Mouse (Mus musculus): Measurements from ENCODE around the gene Glrx. TPM values are rescaled to one million over a fixed set of nuclear protein-coding genes. Genes with fewer than 3 reads are reported as not detected.
A peak's percentile ranks its signal among the peaks of the same experiment; 100 is the strongest.

The Glrx gene
- polyA plus RNA-seq, 1 experiment from 2014 or later = 35.9 TPM

- WGBS = 91% methylated on average over 8 of the region's 9 CpGs
- no peaks in the 10 kb centered on the region for H3K36me3 ChIP-seq (ENCODE audit: insufficient read depth)
- DNase-seq (no peak), ATAC-seq (ENCODE audit: insufficient read depth) (no peak)
- no peak for TF ChIP-seq CTCF (IDR thresholded peaks at IDR 0.05; ENCODE audit: low read depth)
- no peak overlapping the region for H3K4me2 ChIP-seq
- no peak overlapping the region for H3K9ac ChIP-seq
- no peak overlapping the region for H3K4me3 ChIP-seq (ENCODE audit: low read depth, low read length)
- no peaks in the 10 kb centered on the region for H3K4me1 ChIP-seq (ENCODE audit: insufficient read depth)
- H3K27me3 ChIP-seq (ENCODE audit: insufficient read depth, low read length) = no peaks in the 10 kb centered on the region
- no peaks in the 10 kb centered on the region for H3K9me3 ChIP-seq (ENCODE audit: low read depth, low read length)
- H3K27ac ChIP-seq (ENCODE audit: low read depth) = no peak overlapping the region
These were observed 16.5 kb upstream of the Glrx start for GRCm38 (mm10) chr13:75823201-75823600.

DNA sequence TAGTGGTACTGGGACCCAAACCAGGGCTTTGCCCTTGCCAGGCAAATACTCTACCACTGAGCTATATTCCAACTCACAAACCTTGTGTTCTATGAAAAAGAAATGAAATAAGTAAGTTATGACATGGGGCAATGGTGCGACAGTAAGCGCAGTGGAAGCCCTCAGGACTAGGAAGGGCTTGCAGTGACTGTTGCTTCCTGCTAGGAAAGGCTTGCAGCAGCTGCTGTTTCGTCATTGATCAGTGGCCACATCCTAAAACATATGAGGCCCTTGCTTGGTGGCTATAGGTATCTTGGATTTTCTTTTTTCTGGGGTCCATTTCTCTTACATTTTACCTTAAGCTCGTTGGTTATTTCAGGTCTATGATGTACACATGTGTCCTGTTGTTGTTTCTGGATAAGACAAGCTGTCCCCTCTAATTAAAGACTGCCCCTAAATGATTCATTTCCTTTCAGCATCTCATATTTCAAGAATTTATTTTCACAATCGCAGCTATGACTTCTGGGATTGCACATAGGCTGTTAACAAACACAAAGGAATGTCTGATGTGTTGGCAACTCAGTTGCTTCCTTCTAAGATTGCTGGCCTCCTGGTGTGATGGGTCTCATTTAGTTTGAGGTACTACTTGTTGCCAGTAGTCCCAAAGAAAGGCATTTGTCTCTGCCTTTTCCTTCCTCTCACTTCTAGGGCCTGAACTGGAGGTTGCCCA lies 14.9 kb upstream of the Glrx start:
- no peak for DNase-seq
- H3K27ac ChIP-seq (ENCODE audit: low read depth) = no peak overlapping the region
- 74% methylated on average over 5 of the region's 5 CpGs for WGBS
- H3K4me3 ChIP-seq (ENCODE audit: low read depth, low read length) = no peak overlapping the region
- ATAC-seq (ENCODE audit: insufficient read depth) = no peak
- no peaks in the 10 kb centered on the region for H3K4me1 ChIP-seq (ENCODE audit: insufficient read depth)
- no peak overlapping the region for H3K9ac ChIP-seq
- no peak for TF ChIP-seq CTCF (IDR thresholded peaks at IDR 0.05; ENCODE audit: low read depth)
- H3K27me3 ChIP-seq (ENCODE audit: insufficient read depth, low read length) = no peaks in the 10 kb centered on the region
- no peaks in the 10 kb centered on the region for H3K9me3 ChIP-seq (ENCODE audit: low read depth, low read length)
- H3K36me3 ChIP-seq (ENCODE audit: insufficient read depth) = no peaks in the 10 kb centered on the region
- H3K4me2 ChIP-seq = no peak overlapping the region

- ATAC-seq (ENCODE audit: insufficient read depth) (no peak), DNase-seq (no peak)
- WGBS = 90% methylated on average over 1 of the region's 1 CpGs
- H3K9ac ChIP-seq = no peak overlapping the region
- H3K4me2 ChIP-seq = no peak overlapping the region
- H3K4me1 ChIP-seq (ENCODE audit: insufficient read depth) = no peaks in the 10 kb centered on the region
- H3K36me3 ChIP-seq (ENCODE audit: insufficient read depth) = no peaks in the 10 kb centered on the region
- H3K27ac ChIP-seq (ENCODE audit: low read depth) = no peak overlapping the region
- H3K4me3 ChIP-seq (ENCODE audit: low read depth, low read length) = no peak overlapping the region
- no peaks in the 10 kb centered on the region for H3K9me3 ChIP-seq (ENCODE audit: low read depth, low read length)
- no peaks in the 10 kb centered on the region for H3K27me3 ChIP-seq (ENCODE audit: insufficient read depth, low read length)
- TF ChIP-seq CTCF (IDR thresholded peaks at IDR 0.05; ENCODE audit: low read depth) = no peak
These were observed 14.3 kb upstream of the Glrx start for GRCm38 (mm10) chr13:75825388-75825787.

DNA sequence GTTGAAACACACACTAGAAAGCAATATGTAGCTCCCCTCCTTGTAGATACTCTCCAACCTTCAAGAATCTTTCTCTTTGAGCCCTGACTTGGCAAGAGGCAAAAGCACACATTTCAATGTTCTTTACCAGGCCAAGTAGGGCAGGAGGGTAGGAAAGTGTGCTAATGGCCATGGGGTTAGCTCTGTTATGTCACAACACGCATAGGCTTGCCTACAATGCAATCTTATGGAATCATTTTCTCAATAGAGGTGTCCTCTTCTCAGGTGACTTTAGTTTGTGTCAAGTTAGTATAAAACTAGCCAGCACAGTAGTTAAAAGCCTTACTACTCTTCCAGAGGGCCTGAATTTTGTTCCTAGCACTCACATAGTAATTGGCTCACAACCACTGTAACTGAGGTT lies 9.0 kb upstream of the Glrx start:
- H3K4me2 ChIP-seq = no peak overlapping the region

GRCm38 (mm10) chr13:75831710-75832109 lies 8.0 kb upstream of the Glrx start:
- ATAC-seq (ENCODE audit: insufficient read depth) (no peak), DNase-seq (no peak)
- Histone ChIP-seq H3K4me2 (no peak overlapping the region), H3K4me1 (ENCODE audit: insufficient read depth) (no peaks in the 10 kb centered on the region), H3K4me3 (ENCODE audit: low read depth, low read length) (no peak overlapping the region), H3K27me3 (ENCODE audit: insufficient read depth, low read length) (no peaks in the 10 kb centered on the region), H3K9ac (no peak overlapping the region), H3K36me3 (ENCODE audit: insufficient read depth) (no peaks in the 10 kb centered on the region), H3K27ac (ENCODE audit: low read depth) (no peak overlapping the region), H3K9me3 (ENCODE audit: low read depth, low read length) (no peaks in the 10 kb centered on the region)
- TF ChIP-seq CTCF (IDR thresholded peaks at IDR 0.05; ENCODE audit: low read depth) = no peak
- 79% methylated on average over 6 of the region's 6 CpGs for WGBS

More for the DNA sequence above, 9.0 kb upstream of the Glrx start:
- WGBS = 87% methylated on average over 1 of the region's 1 CpGs
- Histone ChIP-seq H3K27ac (ENCODE audit: low read depth) (no peak overlapping the region), H3K9ac (no peak overlapping the region), H3K36me3 (ENCODE audit: insufficient read depth) (no peaks in the 10 kb centered on the region), H3K4me3 (ENCODE audit: low read depth, low read length) (no peak overlapping the region), H3K27me3 (ENCODE audit: insufficient read depth, low read length) (no peaks in the 10 kb centered on the region), H3K4me1 (ENCODE audit: insufficient read depth) (no peaks in the 10 kb centered on the region), H3K9me3 (ENCODE audit: low read depth, low read length) (no peaks in the 10 kb centered on the region)
- no peak for TF ChIP-seq CTCF (IDR thresholded peaks at IDR 0.05; ENCODE audit: low read depth)
- DNase-seq (no peak), ATAC-seq (ENCODE audit: insufficient read depth) (no peak)

- DNase-seq (no peak), ATAC-seq (ENCODE audit: insufficient read depth) (no peak)
- TF ChIP-seq CTCF (IDR thresholded peaks at IDR 0.05; ENCODE audit: low read depth) = no peak
- Histone ChIP-seq H3K36me3 (ENCODE audit: insufficient read depth) (no peaks in the 10 kb centered on the region), H3K27me3 (ENCODE audit: insufficient read depth, low read length) (no peaks in the 10 kb centered on the region), H3K4me2 (no peak overlapping the region), H3K4me1 (ENCODE audit: insufficient read depth) (no peaks in the 10 kb centered on the region), H3K4me3 (ENCODE audit: low read depth, low read length) (no peak overlapping the region), H3K27ac (ENCODE audit: low read depth) (no peak overlapping the region), H3K9ac (no peak overlapping the region), H3K9me3 (ENCODE audit: low read depth, low read length) (no peaks in the 10 kb centered on the region)
These were observed 7.0 kb upstream of the Glrx start for GRCm38 (mm10) chr13:75832697-75833096.

DNA sequence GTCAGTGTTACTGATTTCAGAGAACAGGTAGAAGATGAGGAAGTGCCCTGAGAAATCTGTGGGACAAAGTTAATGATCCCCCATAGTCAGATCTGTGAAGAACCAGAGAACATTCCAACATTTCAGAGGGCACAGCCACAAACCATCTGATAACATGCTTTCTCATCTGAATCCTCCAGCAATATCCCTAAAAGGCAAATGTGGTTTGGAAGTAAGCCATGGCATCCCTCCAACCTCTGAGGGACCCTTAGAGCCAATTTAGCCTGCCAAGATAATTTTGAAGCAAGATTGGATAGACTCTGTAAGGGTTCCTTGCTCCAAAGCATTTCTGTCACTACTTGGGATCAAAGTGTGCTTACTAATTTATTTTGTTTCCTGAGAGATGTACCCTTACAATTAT lies 6.2 kb upstream of the Glrx start:
- Histone ChIP-seq H3K36me3 (ENCODE audit: insufficient read depth) (no peaks in the 10 kb centered on the region), H3K9me3 (ENCODE audit: low read depth, low read length) (no peaks in the 10 kb centered on the region), H3K4me2 (no peak overlapping the region), H3K27me3 (ENCODE audit: insufficient read depth, low read length) (no peaks in the 10 kb centered on the region), H3K9ac (no peak overlapping the region), H3K4me3 (ENCODE audit: low read depth, low read length) (no peak overlapping the region), H3K27ac (ENCODE audit: low read depth) (no peak overlapping the region), H3K4me1 (ENCODE audit: insufficient read depth) (no peaks in the 10 kb centered on the region)
- peak; percentile 91 for DNase-seq
- peak; percentile 61 for ATAC-seq (ENCODE audit: insufficient read depth)
- TF ChIP-seq CTCF (IDR thresholded peaks at IDR 0.05; ENCODE audit: low read depth) = no peak
